Mouse (Mus musculus) hindbrain, embryonic 16.5 days (tissue): Measurements from ENCODE around the gene Pcbp3. TPM values are rescaled to one million over a fixed set of nuclear protein-coding genes. Genes with fewer than 3 reads are reported as not detected.

Experiments used
- ATAC-seq: fragments of 200-750 bp; cut with Nextera tagmentation; 2 replicates; pipeline ENCODE4 v1.8.0; 2017; ENCODE audit warnings: moderate TSS enrichment, moderate library complexity
- H3K27ac ChIP-seq: fragments of 300-500 bp; sonication (generic); 2 replicates; pipeline ENCODE4 v1.5.1; 2014; ENCODE audit warnings: low read depth, mild to moderate bottlenecking, control low read depth, low read length, moderate library complexity
- H3K27me3 ChIP-seq: fragments of 300-500 bp; sonication (generic); replicated peaks from 2 replicates; pipeline ENCODE4 v1.6.1; 2014; ENCODE audit warnings: low read length; ENCODE audit not compliant: control insufficient read depth, insufficient read depth
- H3K36me3 ChIP-seq: fragments of 300-500 bp; sonication (generic); 2 replicates; pipeline ENCODE4 v1.6.1; 2014; ENCODE audit warnings: mild to moderate bottlenecking, low read length, moderate library complexity, mixed read lengths; ENCODE audit not compliant: control insufficient read depth, insufficient read depth
- H3K4me1 ChIP-seq: fragments of 300-500 bp; sonication (generic); 2 replicates; pipeline ENCODE4 v1.6.1; 2014; ENCODE audit warnings: low read depth, low read length; ENCODE audit not compliant: control insufficient read depth, insufficient read depth
- H3K4me2 ChIP-seq: fragments of 300-500 bp; sonication (generic); 2 replicates; pipeline ENCODE4 v1.6.1; 2014; ENCODE audit warnings: mild to moderate bottlenecking, low read length, control low read depth, moderate library complexity
- H3K4me3 ChIP-seq: fragments of 300-500 bp; sonication (generic); 2 replicates; pipeline ENCODE4 v1.5.1; 2014; ENCODE audit warnings: mild to moderate bottlenecking, low read length, control low read depth, moderate library complexity
- H3K9ac ChIP-seq: fragments of 300-500 bp; sonication (generic); 2 replicates; pipeline ENCODE4 v1.6.1; 2014; ENCODE audit warnings: low read depth, mild to moderate bottlenecking, control low read depth, low read length, moderate library complexity
- H3K9me3 ChIP-seq: fragments of 300-500 bp; sonication (generic); 2 replicates; pipeline ENCODE4 v1.6.1; 2014; ENCODE audit warnings: mild to moderate bottlenecking, low read length, moderate library complexity; ENCODE audit not compliant: control insufficient read depth
- WGBS: fragments of 180-500 bp; shearing (Covaris S2); extraction: QIAGEN DNeasy Blood & Tissue Kit; methylation state at CpG from one replicate; pipeline ENCODE4 v1.1.7; 2014; 5-methylcytosine and 5-hydroxymethylcytosine counted together
- polyA plus RNA-seq: library from polyadenylated mRNA; unstranded; fragments of >200 nt; fragmentation: Nextera tagmentation; extraction: Ambion mirVana; gene quantifications from 2 replicates; pipeline ENCODE4 v1.2.1, GENCODE M21; 2015

Pcbp3 gene
- polyA plus RNA-seq, 1 experiment from 2014 or later, result 95.5 TPM

GRCm38 (mm10) chr10:76721746-76722145, 239.9 kb downstream of the Pcbp3 start:
- H3K4me3 ChIP-seq, result no peak overlapping the region
- no peaks in the 10 kb centered on the region for H3K36me3 ChIP-seq
- H3K27me3 ChIP-seq, result no peaks in the 10 kb centered on the region
- no peak for ATAC-seq
- H3K9ac ChIP-seq, result no peak overlapping the region
- no peak overlapping the region for H3K4me2 ChIP-seq
- no peak overlapping the region for H3K27ac ChIP-seq
- H3K9me3 ChIP-seq, result no peaks in the 10 kb centered on the region
- no peaks in the 10 kb centered on the region for H3K4me1 ChIP-seq
- 98% methylated on average over 6 of the region's 6 CpGs for WGBS

GRCm38 (mm10) chr10:76721216-76721615, 240.5 kb downstream of the Pcbp3 start:
- WGBS, result 81% methylated on average over 11 of the region's 11 CpGs
- no peaks in the 10 kb centered on the region for H3K9me3 ChIP-seq
- no peaks in the 10 kb centered on the region for H3K4me1 ChIP-seq
- no peaks in the 10 kb centered on the region for H3K36me3 ChIP-seq
- H3K4me3 ChIP-seq, result no peak overlapping the region
- no peaks in the 10 kb centered on the region for H3K27me3 ChIP-seq
- no peak overlapping the region for H3K4me2 ChIP-seq
- no peak overlapping the region for H3K9ac ChIP-seq
- no peak overlapping the region for H3K27ac ChIP-seq
- no peak for ATAC-seq

GRCm38 (mm10) chr10:76717631-76718030, 244.1 kb downstream of the Pcbp3 start:
- Histone ChIP-seq H3K4me2 (no peak overlapping the region), H3K9ac (no peak overlapping the region), H3K4me1 (no peaks in the 10 kb centered on the region), H3K9me3 (no peaks in the 10 kb centered on the region), H3K36me3 (no peaks in the 10 kb centered on the region), H3K4me3 (no peak overlapping the region), H3K27ac (no peak overlapping the region), H3K27me3 (no peaks in the 10 kb centered on the region)
- no peak for ATAC-seq
- 83% methylated on average over 4 of the region's 4 CpGs for WGBS

GRCm38 (mm10) chr10:76717026-76717425, 244.7 kb downstream of the Pcbp3 start:
- Histone ChIP-seq H3K36me3 (no peaks in the 10 kb centered on the region), H3K4me1 (no peaks in the 10 kb centered on the region), H3K9me3 (no peaks in the 10 kb centered on the region), H3K27ac (no peak overlapping the region), H3K4me2 (no peak overlapping the region), H3K4me3 (no peak overlapping the region), H3K27me3 (no peaks in the 10 kb centered on the region), H3K9ac (no peak overlapping the region)
- no peak for ATAC-seq
- WGBS, result 92% methylated on average over 7 of the region's 7 CpGs

GRCm38 (mm10) chr10:76714303-76714702, 247.4 kb downstream of the Pcbp3 start:
- Histone ChIP-seq H3K9ac (no peak overlapping the region), H3K4me3 (no peak overlapping the region), H3K27me3 (no peaks in the 10 kb centered on the region), H3K9me3 (no peaks in the 10 kb centered on the region), H3K4me2 (no peak overlapping the region), H3K36me3 (no peaks in the 10 kb centered on the region), H3K4me1 (no peaks in the 10 kb centered on the region), H3K27ac (no peak overlapping the region)
- 64% methylated on average over 7 of the region's 7 CpGs for WGBS
- no peak for ATAC-seq

GRCm38 (mm10) chr10:76712500-76712899, 249.2 kb downstream of the Pcbp3 start:
- Histone ChIP-seq H3K27ac (no peak overlapping the region), H3K4me1 (no peaks in the 10 kb centered on the region), H3K27me3 (no peaks in the 10 kb centered on the region), H3K4me2 (no peak overlapping the region), H3K4me3 (no peak overlapping the region), H3K9me3 (no peaks in the 10 kb centered on the region), H3K9ac (no peak overlapping the region), H3K36me3 (no peaks in the 10 kb centered on the region)
- no peak for ATAC-seq
- 82% methylated on average over 3 of the region's 3 CpGs for WGBS

Other genes starting within 250 kb of the Pcbp3 start
- 26.5 and 43.1 TPM in 2 replicates for gene Col6a1, start 235.7 kb downstream of the Pcbp3 start, polyA plus RNA-seq
- 45.1 and 49.6 TPM in 2 replicates for gene Slc19a1, start 70.4 kb upstream of the Pcbp3 start, polyA plus RNA-seq
- 26.4 and 41.9 TPM in 2 replicates for gene Col18a1, start 204.7 kb upstream of the Pcbp3 start, polyA plus RNA-seq